Mouse (Mus musculus) C2C12 (cell line): ENCODE measurements around the gene Prom2.

Experiments used
- CEBPB ChIP-seq: IDR thresholded peaks from one replicate; pipeline ENCODE4 v1.6.1; 2011; ENCODE audit warnings: low read depth, mild to moderate bottlenecking, control low read depth, moderate library complexity
- CTCF ChIP-seq: IDR thresholded peaks from one replicate; pipeline ENCODE4 v1.5.1; 2011; ENCODE audit not compliant: control insufficient read depth, insufficient read depth, insufficient read length
- MAX ChIP-seq: IDR thresholded peaks from one replicate; pipeline ENCODE4 v1.6.1; 2011; ENCODE audit warnings: mild to moderate bottlenecking, control low read depth
- USF1 ChIP-seq: IDR thresholded peaks from one replicate; pipeline ENCODE4 v1.6.1; 2011; ENCODE audit warnings: low read depth, mild to moderate bottlenecking, control low read depth, moderate library complexity

- TF ChIP-seq CTCF (no peak), MAX (peak; percentile 79), CEBPB (no peak), USF1 (no peak)
These were observed 43.2 kb upstream of the Prom2 start for GRCm38 (mm10) chr2:127584436-127584858.
